Mouse (Mus musculus) embryonic facial prominence, embryonic 13.5 days (tissue): ENCODE data around the gene Gpsm3. TPM values are rescaled to one million over a fixed set of nuclear protein-coding genes. Genes with fewer than 3 reads are reported as not detected.

Source experiments
- ATAC-seq: fragments of 200-750 bp; cut with Nextera tagmentation; 2 replicates; pipeline ENCODE4 v1.8.0; 2017; ENCODE audit warnings: low read depth; ENCODE audit not compliant: insufficient number of reproducible peaks, insufficient read depth, low FRiP score, low TSS enrichment
- H3K27ac ChIP-seq: fragments of 300-500 bp; sonication (generic); 2 replicates; pipeline ENCODE4 v1.5.1; 2015; ENCODE audit warnings: moderate library complexity, mild to moderate bottlenecking, inconsistent platforms
- H3K27me3 ChIP-seq: fragments of 300-500 bp; sonication (generic); 2 replicates; pipeline ENCODE4 v1.6.1; 2015; ENCODE audit warnings: mild to moderate bottlenecking, inconsistent platforms
- H3K36me3 ChIP-seq: fragments of 300-500 bp; sonication (generic); 2 replicates; pipeline ENCODE4 v1.6.1; 2015; ENCODE audit warnings: mild to moderate bottlenecking, inconsistent platforms
- H3K4me1 ChIP-seq: fragments of 300-500 bp; sonication (generic); 2 replicates; pipeline ENCODE4 v1.6.1; 2015; ENCODE audit warnings: inconsistent platforms
- H3K4me2 ChIP-seq: fragments of 300-500 bp; sonication (generic); 2 replicates; pipeline ENCODE4 v1.6.1; 2015; ENCODE audit warnings: moderate library complexity, mild to moderate bottlenecking, inconsistent platforms
- H3K4me3 ChIP-seq: fragments of 300-500 bp; sonication (generic); 2 replicates; pipeline ENCODE4 v1.5.1; 2015; ENCODE audit warnings: mild to moderate bottlenecking, inconsistent platforms
- H3K9ac ChIP-seq: fragments of 300-500 bp; sonication (generic); 2 replicates; pipeline ENCODE4 v1.6.1; 2015; ENCODE audit warnings: mild to moderate bottlenecking, inconsistent platforms
- H3K9me3 ChIP-seq: fragments of 300-500 bp; sonication (generic); 2 replicates; pipeline ENCODE4 v1.6.1; 2016; ENCODE audit warnings: inconsistent platforms
- WGBS: fragments of 180-500 bp; shearing (Covaris S2); methylation state at CpG from one replicate; pipeline ENCODE4 v1.1.7; 2015; ENCODE audit warnings: mixed read lengths; 5-methylcytosine and 5-hydroxymethylcytosine counted together
- polyA plus RNA-seq: library from polyadenylated mRNA; unstranded; fragments of >200 nt; fragmentation: Nextera tagmentation; extraction: Ambion mirVana; gene quantifications from 2 replicates; pipeline ENCODE4 v1.2.1, GENCODE M21; 2015

Gene Gpsm3
- polyA plus RNA-seq, 1 experiment from 2014 or later: 6.0 TPM

GRCm38 (mm10) chr17:34604511-34605237 lies 15.1 kb downstream of the Gpsm3 start:
- no peaks in the 10 kb centered on the region for H3K9me3 ChIP-seq
- 16% methylated on average over 24 of the region's 24 CpGs for WGBS
- peak overlapping the region; percentile 95 for H3K4me2 ChIP-seq
- peak overlapping the region; percentile 89 for H3K27ac ChIP-seq
- H3K36me3 ChIP-seq: peaks cover 29% of the 10 kb centered on the region
- no peak for ATAC-seq
- H3K4me1 ChIP-seq: peaks cover 41% of the 10 kb centered on the region
- H3K4me3 ChIP-seq: peak overlapping the region; percentile 90
- no peaks in the 10 kb centered on the region for H3K27me3 ChIP-seq
- peak overlapping the region; percentile 92 for H3K9ac ChIP-seq

DNA sequence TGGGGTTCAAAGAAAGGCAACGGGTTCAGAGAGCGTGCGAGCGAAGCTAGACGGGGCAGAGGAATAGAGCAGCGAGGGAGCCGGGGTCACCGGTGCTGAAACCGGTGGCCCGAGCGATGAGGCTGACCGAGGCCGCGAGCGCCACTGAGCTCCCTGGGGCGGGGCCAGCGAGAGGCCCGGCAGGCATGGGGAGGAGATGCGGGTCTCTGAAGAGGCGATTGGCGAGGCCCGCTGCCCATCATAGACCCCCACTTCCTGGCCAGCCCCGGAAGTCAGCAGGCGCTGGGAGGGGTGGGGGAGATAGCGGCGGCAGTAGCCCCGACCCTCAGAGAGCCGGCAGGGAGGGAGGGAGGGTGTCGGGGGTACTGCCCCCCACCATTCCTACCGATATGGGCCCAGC lies 16.0 kb downstream of the Gpsm3 start:
- peak overlapping the region; percentile 90 for H3K4me3 ChIP-seq
- H3K4me1 ChIP-seq: peaks cover 41% of the 10 kb centered on the region
- ATAC-seq: peak; percentile 53; the same call in 1 of the 2 replicates
- WGBS: under 1% methylated on average over 27 of the region's 30 CpGs
- peak overlapping the region; percentile 95 for H3K4me2 ChIP-seq
- peak overlapping the region; percentile 89 for H3K27ac ChIP-seq
- no peaks in the 10 kb centered on the region for H3K9me3 ChIP-seq
- H3K36me3 ChIP-seq: peaks cover 25% of the 10 kb centered on the region
- peak overlapping the region; percentile 92 for H3K9ac ChIP-seq
- H3K27me3 ChIP-seq: no peaks in the 10 kb centered on the region

DNA sequence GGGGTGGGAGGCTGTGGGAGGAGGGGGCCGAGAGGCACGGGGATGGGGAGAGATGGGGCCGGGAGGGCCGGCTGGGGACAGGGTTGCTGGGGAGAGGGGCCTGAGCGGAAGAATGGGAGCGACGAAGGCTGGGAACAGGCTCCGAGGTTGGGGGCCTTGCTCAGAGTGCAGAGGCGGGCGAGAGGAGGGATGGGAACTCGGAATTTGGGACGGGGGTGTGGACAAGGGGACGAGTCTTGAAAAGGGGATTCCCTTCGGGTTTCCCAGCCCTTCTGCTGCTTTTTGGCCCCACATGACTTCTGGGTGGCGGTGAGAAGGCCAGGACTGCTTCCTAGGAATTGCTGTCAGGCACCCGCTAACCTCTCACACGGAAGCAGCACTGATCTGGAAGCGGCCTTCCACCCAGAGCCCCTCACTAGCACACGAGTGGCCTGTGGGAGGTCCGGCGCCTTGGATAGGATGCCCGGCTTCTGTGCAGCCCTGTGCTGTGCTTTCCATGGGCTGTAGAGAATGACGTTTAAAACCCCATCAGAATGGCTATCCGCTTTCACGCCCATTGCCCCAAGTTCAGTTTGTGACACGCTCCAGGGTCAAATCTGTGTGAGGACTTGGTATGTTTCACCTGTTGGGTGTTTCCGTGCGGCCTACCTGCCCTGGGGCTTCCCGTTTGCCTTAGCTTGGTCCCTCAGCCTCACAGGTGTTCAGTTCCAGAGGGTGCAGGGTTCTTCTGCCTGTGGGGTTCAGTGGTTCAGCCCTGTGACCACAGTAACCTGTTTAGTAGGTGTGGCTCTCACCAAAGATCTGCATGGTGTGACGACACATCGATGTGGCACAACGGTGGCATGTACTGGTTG lies 16.8 kb downstream of the Gpsm3 start:
- peak overlapping the region; percentile 92 for H3K9ac ChIP-seq
- H3K9me3 ChIP-seq: no peaks in the 10 kb centered on the region
- no peak for ATAC-seq
- peak overlapping the region; percentile 89 for H3K27ac ChIP-seq
- H3K4me3 ChIP-seq: peak overlapping the region; percentile 90
- H3K27me3 ChIP-seq: no peaks in the 10 kb centered on the region
- peak overlapping the region; percentile 95 for H3K4me2 ChIP-seq
- H3K4me1 ChIP-seq: peaks cover 41% of the 10 kb centered on the region
- peaks cover 26% of the 10 kb centered on the region for H3K36me3 ChIP-seq
- 14% methylated on average over 32 of the region's 32 CpGs for WGBS

DNA sequence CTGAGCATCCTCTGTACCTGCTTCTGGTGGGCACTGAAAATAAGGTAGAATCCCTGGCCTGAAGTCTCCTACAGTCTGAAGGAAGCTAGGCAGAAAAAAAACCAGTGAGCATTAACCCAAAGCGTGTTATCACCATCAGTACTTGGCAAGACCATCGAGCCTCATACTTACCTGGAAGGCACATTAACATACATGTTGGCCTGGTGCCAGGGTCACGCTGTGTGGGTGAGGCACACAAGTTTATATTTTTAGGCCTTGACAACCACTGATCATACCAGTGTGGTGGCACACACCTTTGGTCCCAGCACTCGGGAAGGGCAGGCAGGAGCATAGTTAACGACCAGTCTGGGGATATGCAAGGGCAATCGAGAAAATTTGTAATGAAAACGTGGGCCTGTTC lies 18.4 kb downstream of the Gpsm3 start:
- Histone ChIP-seq H3K36me3 (peaks cover 34% of the 10 kb centered on the region), H3K4me2 (no peak overlapping the region), H3K4me1 (peaks cover 33% of the 10 kb centered on the region), H3K27me3 (no peaks in the 10 kb centered on the region), H3K9ac (peak overlapping the region; percentile 55; the same call in 1 of the 2 replicates), H3K9me3 (no peaks in the 10 kb centered on the region), H3K4me3 (no peak overlapping the region), H3K27ac (no peak overlapping the region)
- ATAC-seq: no peak
- WGBS: 84% methylated on average over 7 of the region's 7 CpGs

- H3K9ac ChIP-seq: no peak overlapping the region
These were observed 21.4 kb downstream of the Gpsm3 start for GRCm38 (mm10) chr17:34611050-34611449.

DNA sequence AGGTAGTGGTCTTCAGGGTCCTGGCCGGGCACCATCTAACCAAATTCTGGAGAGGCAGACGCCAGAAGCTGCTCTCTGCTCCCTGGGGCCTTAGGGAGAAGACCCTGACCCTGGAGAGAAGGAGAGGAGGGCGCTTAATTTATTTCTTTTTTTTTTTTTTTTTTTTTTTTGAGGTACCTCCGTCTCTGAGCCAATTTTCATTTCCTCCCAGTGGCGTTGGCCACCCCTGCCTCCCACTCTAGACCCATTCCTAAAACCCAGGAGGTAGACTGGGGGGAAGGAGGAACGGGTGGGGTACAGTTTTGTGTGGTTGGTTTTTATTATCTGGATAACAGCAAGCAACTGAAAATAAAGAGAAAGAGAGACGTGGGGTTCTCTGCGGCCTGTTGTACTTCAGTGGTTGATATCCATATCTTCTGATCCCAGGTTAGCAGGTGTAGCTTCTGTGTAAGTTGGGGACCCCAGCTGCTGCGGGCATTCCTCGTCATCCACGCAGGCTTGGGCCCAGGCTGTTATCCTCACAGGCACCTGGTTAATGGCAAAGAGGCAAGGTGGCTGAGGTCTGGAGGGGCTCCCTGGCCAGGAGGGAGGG lies 23.5 kb downstream of the Gpsm3 start:
- Histone ChIP-seq H3K27me3 (no peaks in the 10 kb centered on the region), H3K4me1 (peaks cover 6% of the 10 kb centered on the region; the same call in 1 of the 2 replicates), H3K27ac (no peak overlapping the region), H3K9ac (no peak overlapping the region), H3K4me3 (no peak overlapping the region), H3K36me3 (peaks cover 71% of the 10 kb centered on the region), H3K9me3 (no peaks in the 10 kb centered on the region), H3K4me2 (no peak overlapping the region)
- no peak for ATAC-seq
- WGBS: 83% methylated on average over 11 of the region's 11 CpGs

More at GRCm38 (mm10) chr17:34611050-34611449, 21.4 kb downstream of the Gpsm3 start:
- no peak overlapping the region for H3K4me3 ChIP-seq
- H3K36me3 ChIP-seq: peaks cover 59% of the 10 kb centered on the region
- no peak overlapping the region for H3K27ac ChIP-seq
- 95% methylated on average over 8 of the region's 8 CpGs for WGBS
- H3K27me3 ChIP-seq: no peaks in the 10 kb centered on the region
- peaks cover 22% of the 10 kb centered on the region for H3K4me1 ChIP-seq
- no peaks in the 10 kb centered on the region for H3K9me3 ChIP-seq
- H3K4me2 ChIP-seq: no peak overlapping the region
- ATAC-seq: no peak

DNA sequence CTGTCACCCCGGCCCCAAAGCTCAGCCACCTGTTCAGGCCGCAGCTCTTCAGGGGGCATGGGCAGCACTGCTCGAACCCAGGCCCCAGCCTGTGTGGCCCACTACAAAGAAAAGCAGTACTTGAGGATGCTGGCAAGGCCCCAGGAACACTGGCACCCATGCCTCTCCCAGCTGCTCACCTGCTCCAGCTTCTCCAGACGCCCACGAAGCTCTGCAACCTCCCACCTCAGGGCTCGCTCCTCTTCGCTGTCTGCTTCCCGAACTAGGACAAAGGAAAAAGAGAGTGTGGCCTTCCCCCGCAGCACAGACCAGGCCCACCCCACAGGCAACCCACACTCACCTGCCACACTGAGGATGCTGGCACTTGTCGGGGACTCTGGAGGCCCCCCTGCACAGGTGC lies 24.2 kb downstream of the Gpsm3 start:
- H3K9ac ChIP-seq: 0 out of 2 replicates have a peak overlapping the region, but pooled peaks have one; percentile 11
- peaks cover under 1% of the 10 kb centered on the region; the same call in 1 of the 2 replicates for H3K4me1 ChIP-seq
- H3K27me3 ChIP-seq: no peaks in the 10 kb centered on the region
- H3K36me3 ChIP-seq: peaks cover 71% of the 10 kb centered on the region
- ATAC-seq: no peak
- 90% methylated on average over 10 of the region's 10 CpGs for WGBS
- H3K4me2 ChIP-seq: no peak overlapping the region
- no peak overlapping the region for H3K4me3 ChIP-seq
- H3K27ac ChIP-seq: no peak overlapping the region
- H3K9me3 ChIP-seq: no peaks in the 10 kb centered on the region

GRCm38 (mm10) chr17:34615871-34616270 lies 26.3 kb downstream of the Gpsm3 start, which contains the start of gene Egfl8:
Gene Egfl8, minus strand, starts transcription at chr17:34615971.
- no peak within 1 kb of the TSS for H3K4me2 ChIP-seq
- 0 out of 2 replicates have a peak within 1 kb of the TSS, but pooled peaks have one; percentile 7 for H3K9ac ChIP-seq
- no peaks in the 10 kb centered on the region for H3K9me3 ChIP-seq
- peak within 1 kb of the TSS; percentile 16; the same call in 1 of the 2 replicates for H3K27ac ChIP-seq
- 46% methylated on average over 6 of the region's 6 CpGs for WGBS
- no peak within 1 kb of the TSS for H3K4me3 ChIP-seq
- no peak for ATAC-seq
- H3K27me3 ChIP-seq: no peaks in the 10 kb centered on the region
- H3K36me3 ChIP-seq: peaks cover 69% of the 10 kb centered on the region
- H3K4me1 ChIP-seq: no peaks in the 10 kb centered on the region

DNA sequence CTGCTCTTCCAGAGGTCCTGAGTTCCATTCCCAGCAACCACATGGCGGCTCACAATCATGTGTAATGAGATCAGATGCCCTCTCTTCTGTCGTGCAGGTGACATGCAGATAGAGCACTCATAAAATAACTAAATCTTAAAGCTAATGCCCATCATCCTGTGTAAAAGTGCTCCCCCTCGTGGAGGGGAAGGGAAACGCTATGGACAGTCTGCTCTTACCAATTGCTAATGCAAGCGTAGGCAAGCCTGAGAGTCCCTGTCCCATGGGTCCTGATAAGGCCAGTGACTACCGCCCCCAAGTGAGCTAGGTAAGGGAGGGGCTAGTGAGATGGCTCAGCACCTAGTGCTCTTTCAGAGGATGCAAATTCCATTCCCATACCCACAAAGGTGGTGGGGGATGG lies 29.4 kb downstream of the Gpsm3 start:
- Histone ChIP-seq H3K36me3 (peaks cover 67% of the 10 kb centered on the region), H3K27ac (no peak overlapping the region), H3K4me1 (no peaks in the 10 kb centered on the region), H3K4me2 (no peak overlapping the region), H3K9me3 (no peaks in the 10 kb centered on the region), H3K27me3 (no peaks in the 10 kb centered on the region), H3K9ac (no peak overlapping the region), H3K4me3 (no peak overlapping the region)
- no peak for ATAC-seq
- 11% methylated on average over 6 of the region's 6 CpGs for WGBS

GRCm38 (mm10) chr17:34621006-34621405 lies 31.4 kb downstream of the Gpsm3 start:
- no peak for ATAC-seq
- Histone ChIP-seq H3K27ac (no peak overlapping the region), H3K4me3 (no peak overlapping the region), H3K9me3 (no peaks in the 10 kb centered on the region), H3K9ac (no peak overlapping the region), H3K36me3 (peaks cover 60% of the 10 kb centered on the region), H3K4me1 (peaks cover 3% of the 10 kb centered on the region), H3K4me2 (no peak overlapping the region), H3K27me3 (no peaks in the 10 kb centered on the region)
- WGBS: 90% methylated on average over 8 of the region's 8 CpGs

DNA sequence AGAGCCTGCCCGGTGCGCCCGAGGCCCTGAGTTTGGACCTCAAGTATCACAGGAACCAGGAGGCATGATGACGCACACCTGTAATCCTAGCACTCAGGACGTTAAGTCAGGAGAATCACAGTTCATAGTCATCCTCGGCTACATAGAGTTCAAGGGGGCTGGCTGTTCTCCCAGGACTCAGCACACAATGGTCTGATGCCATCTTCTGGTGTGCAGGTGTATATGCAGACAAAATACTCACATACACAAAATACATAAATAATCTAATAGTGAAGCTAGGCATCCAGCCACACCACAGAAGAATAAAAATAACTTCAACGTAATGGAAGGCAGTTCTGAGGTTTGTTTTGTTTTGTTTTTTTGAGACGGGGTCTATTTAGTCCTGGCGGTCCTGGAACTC lies 33.6 kb downstream of the Gpsm3 start:
- H3K4me3 ChIP-seq: no peak overlapping the region
- no peak for ATAC-seq
- no peaks in the 10 kb centered on the region for H3K9me3 ChIP-seq
- H3K27me3 ChIP-seq: no peaks in the 10 kb centered on the region
- 83% methylated on average over 9 of the region's 9 CpGs for WGBS
- H3K4me2 ChIP-seq: no peak overlapping the region
- H3K36me3 ChIP-seq: peaks cover 44% of the 10 kb centered on the region
- H3K27ac ChIP-seq: no peak overlapping the region
- peaks cover 17% of the 10 kb centered on the region for H3K4me1 ChIP-seq
- no peak overlapping the region for H3K9ac ChIP-seq
